In genomic region chr6:36844258-36844657, GRCm38 (mm10) we compare ENCODE assay signal across 12 mouse cellular contexts. TPM values are rescaled to one million over a fixed set of nuclear protein-coding genes. Genes with fewer than 3 reads are reported as not detected.
DNase-seq lines count a peak whose midpoint lies in the region.
"Had no signal": no experiment of that assay in that cellular context is flagged by ENCODE, and none has a peak within 500 bp of the region (broad histone marks: within the 10 kb centered on the region; RNA-seq: fewer than 3 reads in every experiment).

No protein-coding gene starts in this region.

- WGBS in embryonic facial prominence, embryonic 10.5 days = 83% methylated on average over 6 of the region's 6 CpGs

- H3K9me3 ChIP-seq in embryonic facial prominence, embryonic 10.5 days = no peaks in the 10 kb centered on the region

- H3K27ac ChIP-seq in embryonic facial prominence, embryonic 10.5 days (replicated peaks) = 0 out of 2 replicates have a peak overlapping the region, but pooled peaks have one; percentile 8
- H3K27ac ChIP-seq: gastrocnemius, adult 2 months had no signal

- no peaks in the 10 kb centered on the region for H3K36me3 ChIP-seq in embryonic facial prominence, embryonic 10.5 days (replicated peaks)

- H3K27me3 ChIP-seq in embryonic facial prominence, embryonic 10.5 days (replicated peaks; ENCODE audit: low read depth, poor library complexity, severe bottlenecking) = no peaks in the 10 kb centered on the region
- H3K27me3 ChIP-seq: CH12.LX had no signal

- peaks cover 54% of the 10 kb centered on the region for H3K4me1 ChIP-seq in embryonic facial prominence, embryonic 10.5 days

- H3K4me3 ChIP-seq in embryonic facial prominence, embryonic 10.5 days = no peak overlapping the region
- H3K4me3 ChIP-seq: erythroblast, embryonic 14.5 days; gastrocnemius, adult 2 months had no signal

- intact Hi-C loops in heart, postnatal 14 days (cut with DNase I) = no loop called here
- intact Hi-C loops in heart, postnatal 25 days (cut with DNase I) = no loop called here

- peak; percentile 4 to 28 for DNase-seq in heart, postnatal 14 days
- no peak for DNase-seq in heart, postnatal 25 days (ENCODE audit: low spot score)
- DNase-seq in right cerebral cortex, adult 18-20 months = peak; percentile 29
- no peak for DNase-seq in right cerebral cortex, postnatal 25 days
- no peak for DNase-seq in embryonic facial prominence, embryonic 10.5 days (ENCODE audit: low spot score)
- no peak for DNase-seq in kidney, postnatal 36 days
- no peak for DNase-seq in spleen, adult 18-20 months
- DNase-seq: gastrocnemius, adult 2 months; kidney, postnatal 10 days; lung, postnatal 14 days had no signal

RNA-seq across cellular contexts. Expression of gene Ptn, which starts 34.2 kb away (rescaled TPM):
- 10 to 100 TPM; 14.0 to 14.3 TPM for total RNA-seq in heart, postnatal 14 days (2021)
- total RNA-seq in heart, postnatal 25 days (2021) = 1 to 10 TPM; 4.2 to 4.4 TPM
- 225 and 262 TPM in 2 replicates for polyA plus RNA-seq in embryonic facial prominence, embryonic 10.5 days (2016; fragmentation: Nextera tagmentation; extraction: Ambion mirVana)
- total RNA-seq: CH12.LX had no signal
- polyA plus RNA-seq: erythroblast, embryonic 14.5 days had no signal

Comparison
In these comparisons a context has a peak if more than half of its experiments do, and no peak if none do; other contexts are left out.
1. DNase-seq: peak in heart, postnatal 14 days (2 of 2) and right cerebral cortex, adult 18-20 months (single experiment); none in heart, postnatal 25 days (single experiment), right cerebral cortex, postnatal 25 days (single experiment), embryonic facial prominence, embryonic 10.5 days (single experiment), kidney, postnatal 36 days (0 of 2) and spleen, adult 18-20 months (0 of 2).